Mouse (Mus musculus): ENCODE measurements at regions not wholly inside any gene's neighbourhood (a gene's known extent, or its start where the extent isn't known, plus 50 kb on each side); places are given as distances from the start of the nearest gene placed in this dataset.

- no peak for ATAC-seq
These were observed 780.6 kb downstream of the Tmem114 start for GRCm38 (mm10) chr16:7644363-7644762.

GRCm38 (mm10) chr16:7638955-7639755 lies 785.8 kb downstream of the Tmem114 start:
- ATAC-seq = no peak

GRCm38 (mm10) chr16:7637993-7638392 lies 786.9 kb downstream of the Tmem114 start:
- no peak for ATAC-seq

- ATAC-seq = no peak
These were observed 787.7 kb downstream of the Tmem114 start for GRCm38 (mm10) chr16:7637121-7637700.

- ATAC-seq = no peak
These were observed 788.6 kb downstream of the Tmem114 start for GRCm38 (mm10) chr16:7636326-7636725.

- no peak for ATAC-seq
These were observed 792.5 kb downstream of the Tmem114 start for GRCm38 (mm10) chr16:7632474-7632873.

GRCm38 (mm10) chr16:7628351-7628750 lies 796.6 kb downstream of the Tmem114 start:
- no peak for ATAC-seq

- no peak for ATAC-seq
These were observed 818.3 kb downstream of the Tmem114 start for GRCm38 (mm10) chr16:7606602-7607001.

GRCm38 (mm10) chr16:7602428-7602827 lies 822.5 kb downstream of the Tmem114 start:
- ATAC-seq = no peak

GRCm38 (mm10) chr16:7574879-7575278 lies 850.1 kb downstream of the Tmem114 start:
- ATAC-seq = no peak

- ATAC-seq = no peak
These were observed 864.1 kb downstream of the Tmem114 start for GRCm38 (mm10) chr16:7560841-7561240.

- no peak for ATAC-seq
These were observed 865.8 kb downstream of the Tmem114 start for GRCm38 (mm10) chr16:7559177-7559576.

GRCm38 (mm10) chr16:7558637-7559036 lies 866.3 kb downstream of the Tmem114 start:
- no peak for ATAC-seq

GRCm38 (mm10) chr16:7555911-7556310 lies 869.0 kb downstream of the Tmem114 start:
- no peak for ATAC-seq

GRCm38 (mm10) chr16:7549568-7549967 lies 875.4 kb downstream of the Tmem114 start:
- no peak for ATAC-seq

- no peak for ATAC-seq
These were observed 880.9 kb downstream of the Tmem114 start for GRCm38 (mm10) chr16:7544067-7544466.

GRCm38 (mm10) chr16:7529811-7530210 lies 895.1 kb downstream of the Tmem114 start:
- no peak for ATAC-seq

GRCm38 (mm10) chr16:7528963-7529362 lies 896.0 kb downstream of the Tmem114 start:
- ATAC-seq = no peak

GRCm38 (mm10) chr16:7527923-7528776 lies 896.8 kb downstream of the Tmem114 start:
- no peak for ATAC-seq

- ATAC-seq = no peak
These were observed 906.2 kb downstream of the Tmem114 start for GRCm38 (mm10) chr16:7518711-7519110.
